Mouse (Mus musculus): ENCODE results near the gene Cyp26b1.

DNA sequence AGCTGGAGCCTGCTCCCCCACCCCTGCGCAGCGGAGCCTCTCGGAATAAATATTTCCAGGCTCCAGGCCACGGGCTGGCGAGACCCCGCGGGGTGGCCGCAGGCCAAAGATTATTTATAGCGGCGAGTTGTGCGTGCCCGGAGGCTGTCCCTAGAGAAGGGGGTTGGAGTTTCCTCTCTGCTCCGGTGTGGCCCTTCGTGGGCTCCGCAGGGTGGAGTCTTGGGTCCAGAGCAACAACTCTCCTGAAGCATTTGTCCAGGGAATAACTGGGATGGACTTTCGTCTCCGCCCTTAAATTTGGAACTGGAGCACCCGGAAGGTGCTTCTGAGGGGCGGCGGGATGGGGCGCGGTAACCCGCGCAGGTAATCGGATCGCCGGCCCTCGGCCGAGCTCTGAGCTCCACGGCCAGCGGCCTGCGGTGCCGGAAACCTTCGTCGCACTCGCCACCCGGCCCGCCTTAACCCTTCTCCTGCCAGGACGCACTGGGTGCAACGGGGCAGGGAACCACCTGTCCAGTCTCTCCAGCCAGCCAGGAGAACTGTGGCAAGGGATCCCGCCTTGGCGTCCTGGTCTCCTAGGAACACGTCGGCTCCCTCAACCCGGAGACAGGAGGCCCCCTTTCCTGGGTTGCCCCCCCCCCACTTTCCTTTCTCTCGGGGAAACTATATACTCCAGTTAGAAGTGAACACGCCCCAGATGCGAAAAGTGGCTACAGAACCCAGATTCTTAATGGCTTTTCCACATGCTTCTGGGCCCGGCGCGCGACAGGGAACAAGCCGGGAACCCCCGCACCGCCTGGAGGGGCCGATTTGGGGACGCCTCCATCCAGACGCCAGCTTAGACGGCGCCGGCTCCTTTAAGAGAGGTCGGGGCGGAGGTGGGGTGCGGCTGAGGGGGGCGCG lies 8.7 kb downstream of the Cyp26b1 start:
- TF ChIP-seq CTCF (IDR thresholded peaks at IDR 0.05; ENCODE audit: low read depth) (no peak), EP300 (IDR thresholded peaks at IDR 0.05; ENCODE audit: low read depth) (no peak)

All from heart, postnatal 0 days (tissue).